Mouse (Mus musculus): ENCODE data around the gene Trp73. TPM values are rescaled to one million over a fixed set of nuclear protein-coding genes. Genes with fewer than 3 reads are reported as not detected.

The Trp73 gene
- polyA plus RNA-seq, 2 experiments = 2.2 to 2.6 TPM

GRCm38 (mm10) chr4:154056046-154056445 lies 84.0 kb downstream of the Trp73 start:
- ATAC-seq (ENCODE audit: low FRiP score, low read depth) (peak; percentile 41; the same call in 1 of the 2 replicates), DNase-seq (ENCODE audit: low spot score) (no peak)
- no peak overlapping the region for H3K9ac ChIP-seq (ENCODE audit: low read depth, low read length, severe bottlenecking)
- no peaks in the 10 kb centered on the region for H3K36me3 ChIP-seq (ENCODE audit: control insufficient read depth, insufficient read depth, low read length)
- H3K4me3 ChIP-seq (replicated peaks; ENCODE audit: low read length) = no peak overlapping the region
- H3K27ac ChIP-seq (replicated peaks; ENCODE audit: low read depth, low read length) = no peak overlapping the region
- no peak for TF ChIP-seq POLR2A (IDR thresholded peaks at IDR 0.05; ENCODE audit: borderline replicate concordance, extremely low read depth, insufficient read depth, insufficient read length)
- 53% methylated on average over 2 of the region's 2 CpGs for WGBS
- no peaks in the 10 kb centered on the region for H3K27me3 ChIP-seq (ENCODE audit: control insufficient read depth, insufficient read depth, low read length)
- no peaks in the 10 kb centered on the region for H3K9me3 ChIP-seq (ENCODE audit: control insufficient read depth, low read length)
- 0 out of 2 replicates have a peak, but pooled peaks cover 2% of the 10 kb centered on the region for H3K4me1 ChIP-seq (ENCODE audit: control insufficient read depth, insufficient read depth, low read length)
- H3K4me2 ChIP-seq (replicated peaks; ENCODE audit: low read depth, low read length, severe bottlenecking) = no peak overlapping the region

DNA sequence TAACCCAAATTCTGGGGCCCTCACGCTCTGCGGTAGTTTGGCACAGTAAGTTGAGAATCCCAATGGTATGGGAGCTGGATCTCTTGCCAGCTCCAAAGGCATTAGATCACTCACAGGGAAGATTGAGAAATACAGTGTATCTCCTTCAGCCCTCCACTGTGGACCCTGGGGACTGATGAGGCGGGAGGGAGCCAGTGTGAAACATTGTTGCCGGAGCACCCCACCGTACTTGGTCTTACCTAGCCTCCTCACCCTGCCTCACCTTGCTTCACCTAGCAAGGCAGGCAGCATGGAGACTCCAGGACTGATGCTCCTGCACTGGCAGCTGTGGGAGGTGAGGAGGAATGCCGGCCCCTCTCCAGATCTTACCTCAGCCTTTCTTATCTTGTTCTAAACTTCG lies 84.5 kb downstream of the Trp73 start:
- 0 out of 2 replicates have a peak, but pooled peaks cover 2% of the 10 kb centered on the region for H3K4me1 ChIP-seq (ENCODE audit: control insufficient read depth, insufficient read depth, low read length)
- no peaks in the 10 kb centered on the region for H3K36me3 ChIP-seq (ENCODE audit: control insufficient read depth, insufficient read depth, low read length)
- no peak overlapping the region for H3K9ac ChIP-seq (ENCODE audit: low read depth, low read length, severe bottlenecking)
- TF ChIP-seq POLR2A (IDR thresholded peaks at IDR 0.05; ENCODE audit: borderline replicate concordance, extremely low read depth, insufficient read depth, insufficient read length) = no peak
- H3K27ac ChIP-seq (replicated peaks; ENCODE audit: low read depth, low read length) = no peak overlapping the region
- DNase-seq (ENCODE audit: low spot score) = no peak
- WGBS = 80% methylated on average over 7 of the region's 7 CpGs
- no peak overlapping the region for H3K4me2 ChIP-seq (replicated peaks; ENCODE audit: low read depth, low read length, severe bottlenecking)
- H3K4me3 ChIP-seq (replicated peaks; ENCODE audit: low read length) = no peak overlapping the region
- no peaks in the 10 kb centered on the region for H3K27me3 ChIP-seq (ENCODE audit: control insufficient read depth, insufficient read depth, low read length)
- no peaks in the 10 kb centered on the region for H3K9me3 ChIP-seq (ENCODE audit: control insufficient read depth, low read length)
- ATAC-seq (ENCODE audit: low FRiP score, low read depth) = no peak

GRCm38 (mm10) chr4:154053065-154053464 lies 86.9 kb downstream of the Trp73 start:
- ATAC-seq (ENCODE audit: low FRiP score, low read depth) = no peak
- Histone ChIP-seq H3K27me3 (ENCODE audit: control insufficient read depth, insufficient read depth, low read length) (no peaks in the 10 kb centered on the region), H3K4me1 (ENCODE audit: control insufficient read depth, insufficient read depth, low read length) (0 out of 2 replicates have a peak, but pooled peaks cover 2% of the 10 kb centered on the region), H3K4me3 (replicated peaks; ENCODE audit: low read length) (no peak overlapping the region), H3K36me3 (ENCODE audit: control insufficient read depth, insufficient read depth, low read length) (no peaks in the 10 kb centered on the region), H3K9ac (ENCODE audit: low read depth, low read length, severe bottlenecking) (no peak overlapping the region), H3K27ac (replicated peaks; ENCODE audit: low read depth, low read length) (no peak overlapping the region), H3K9me3 (ENCODE audit: control insufficient read depth, low read length) (no peaks in the 10 kb centered on the region), H3K4me2 (replicated peaks; ENCODE audit: low read depth, low read length, severe bottlenecking) (no peak overlapping the region)
- no peak for DNase-seq (ENCODE audit: low spot score)
- whole genome bisulfite sequencing = 36% methylated on average over 4 of the region's 4 CpGs
- no peak for TF ChIP-seq POLR2A (IDR thresholded peaks at IDR 0.05; ENCODE audit: borderline replicate concordance, extremely low read depth, insufficient read depth, insufficient read length)

- no peak overlapping the region for H3K27ac ChIP-seq (replicated peaks; ENCODE audit: low read depth, low read length)
- no peak overlapping the region for H3K4me3 ChIP-seq (replicated peaks; ENCODE audit: low read length)
- WGBS = 82% methylated on average over 3 of the region's 3 CpGs
- H3K27me3 ChIP-seq (ENCODE audit: control insufficient read depth, insufficient read depth, low read length) = no peaks in the 10 kb centered on the region
- no peaks in the 10 kb centered on the region for H3K36me3 ChIP-seq (ENCODE audit: control insufficient read depth, insufficient read depth, low read length)
- no peak for ATAC-seq (ENCODE audit: low FRiP score, low read depth)
- H3K4me2 ChIP-seq (replicated peaks; ENCODE audit: low read depth, low read length, severe bottlenecking) = no peak overlapping the region
- H3K9me3 ChIP-seq (ENCODE audit: control insufficient read depth, low read length) = no peaks in the 10 kb centered on the region
- TF ChIP-seq POLR2A (IDR thresholded peaks at IDR 0.05; ENCODE audit: borderline replicate concordance, extremely low read depth, insufficient read depth, insufficient read length) = no peak
- no peak overlapping the region for H3K9ac ChIP-seq (ENCODE audit: low read depth, low read length, severe bottlenecking)
- DNase-seq (ENCODE audit: low spot score) = no peak
- no peaks in the 10 kb centered on the region for H3K4me1 ChIP-seq (ENCODE audit: control insufficient read depth, insufficient read depth, low read length)
Measured at GRCm38 (mm10) chr4:154051401-154051800, 88.6 kb downstream of the Trp73 start.

DNA sequence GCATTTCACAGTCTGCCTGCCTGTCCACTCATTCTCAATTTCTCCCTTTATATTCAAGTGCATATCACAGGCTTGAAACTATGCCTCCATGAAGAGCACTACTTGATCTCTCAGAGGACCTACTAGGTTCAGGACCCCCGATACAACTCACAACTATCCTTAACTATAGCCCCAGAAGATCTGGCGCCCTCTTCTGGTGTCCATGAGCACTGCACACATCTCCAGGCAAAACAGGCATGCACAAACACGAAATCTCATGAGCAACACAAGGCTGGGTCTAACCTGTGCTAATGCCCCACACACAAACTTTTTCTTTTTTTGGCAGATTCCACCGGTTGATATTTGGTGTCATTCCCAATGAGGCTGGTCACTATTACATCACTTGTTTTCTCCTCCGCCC lies 94.2 kb downstream of the Trp73 start:
- DNase-seq (ENCODE audit: low spot score) = no peak
- no peak for TF ChIP-seq POLR2A (IDR thresholded peaks at IDR 0.05; ENCODE audit: borderline replicate concordance, extremely low read depth, insufficient read depth, insufficient read length)

GRCm38 (mm10) chr4:154042577-154042976 lies 97.4 kb downstream of the Trp73 start, which contains the start of gene Ccdc27:
Ccdc27 (minus strand) TSS chr4:154042677.
- H3K27ac ChIP-seq (replicated peaks; ENCODE audit: low read depth, low read length) = no peak within 1 kb of the TSS
- no peak within 1 kb of the TSS for H3K9ac ChIP-seq (ENCODE audit: low read depth, low read length, severe bottlenecking)
- no peak for DNase-seq (ENCODE audit: low spot score)
- no peak within 1 kb of the TSS for H3K4me3 ChIP-seq (replicated peaks; ENCODE audit: low read length)
- no peak for ATAC-seq (ENCODE audit: low FRiP score, low read depth)
- H3K4me2 ChIP-seq (replicated peaks; ENCODE audit: low read depth, low read length, severe bottlenecking) = no peak within 1 kb of the TSS
- H3K9me3 ChIP-seq (ENCODE audit: control insufficient read depth, low read length) = no peaks in the 10 kb centered on the region
- no peaks in the 10 kb centered on the region for H3K4me1 ChIP-seq (ENCODE audit: control insufficient read depth, insufficient read depth, low read length)
- no peaks in the 10 kb centered on the region for H3K36me3 ChIP-seq (ENCODE audit: control insufficient read depth, insufficient read depth, low read length)
- H3K27me3 ChIP-seq (ENCODE audit: control insufficient read depth, insufficient read depth, low read length) = no peaks in the 10 kb centered on the region
- TF ChIP-seq POLR2A (IDR thresholded peaks at IDR 0.05; ENCODE audit: borderline replicate concordance, extremely low read depth, insufficient read depth, insufficient read length) = no peak
- WGBS = 80% methylated on average over 9 of the region's 9 CpGs

More for the DNA sequence above, 94.2 kb downstream of the Trp73 start:
- no peaks in the 10 kb centered on the region for H3K4me1 ChIP-seq (ENCODE audit: control insufficient read depth, insufficient read depth, low read length)
- H3K4me3 ChIP-seq (replicated peaks; ENCODE audit: low read length) = no peak overlapping the region
- H3K4me2 ChIP-seq (replicated peaks; ENCODE audit: low read depth, low read length, severe bottlenecking) = no peak overlapping the region
- WGBS = 65% methylated on average over 5 of the region's 5 CpGs
- no peak for ATAC-seq (ENCODE audit: low FRiP score, low read depth)
- H3K27ac ChIP-seq (replicated peaks; ENCODE audit: low read depth, low read length) = no peak overlapping the region
- H3K9ac ChIP-seq (ENCODE audit: low read depth, low read length, severe bottlenecking) = no peak overlapping the region
- no peaks in the 10 kb centered on the region for H3K36me3 ChIP-seq (ENCODE audit: control insufficient read depth, insufficient read depth, low read length)
- H3K9me3 ChIP-seq (ENCODE audit: control insufficient read depth, low read length) = no peaks in the 10 kb centered on the region
- no peaks in the 10 kb centered on the region for H3K27me3 ChIP-seq (ENCODE audit: control insufficient read depth, insufficient read depth, low read length)
